Mouse (Mus musculus) stomach, postnatal 0 days (tissue): ENCODE measurements around the gene Tgds.

Source experiments
- CTCF ChIP-seq: IDR thresholded peaks from 2 replicates; pipeline ENCODE4 v1.5.1; 2016; ENCODE audit warnings: antibody characterized with exemption, low read depth, mild to moderate bottlenecking, moderate library complexity
- EP300 ChIP-seq: optimal IDR thresholded peaks from 2 replicates; pipeline ENCODE3; 2016; ENCODE audit warnings: antibody characterized with exemption

DNA sequence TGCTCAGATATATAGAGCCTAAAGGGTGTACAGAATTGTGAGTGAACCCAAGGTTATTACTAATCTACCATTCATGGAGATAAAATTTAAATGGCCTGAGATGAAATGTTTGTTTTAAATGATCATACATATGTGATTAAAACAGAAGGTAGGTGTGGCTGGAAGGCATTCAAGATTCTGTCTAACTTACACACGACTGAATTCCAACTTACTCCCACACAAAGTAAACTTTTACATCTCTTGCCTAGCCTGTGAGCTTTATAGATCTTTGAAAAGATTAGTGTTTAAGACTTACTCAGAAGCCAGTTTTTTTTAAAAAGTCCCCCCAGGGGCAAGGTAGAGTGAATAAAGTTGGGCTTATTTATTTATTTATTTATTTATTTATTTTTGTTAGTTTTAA, 46.7 kb upstream of the Tgds start:
- no peak for TF ChIP-seq CTCF
- TF ChIP-seq EP300, result no peak
